Mouse (Mus musculus): ENCODE measurements around the gene Eef1a2.

DNA sequence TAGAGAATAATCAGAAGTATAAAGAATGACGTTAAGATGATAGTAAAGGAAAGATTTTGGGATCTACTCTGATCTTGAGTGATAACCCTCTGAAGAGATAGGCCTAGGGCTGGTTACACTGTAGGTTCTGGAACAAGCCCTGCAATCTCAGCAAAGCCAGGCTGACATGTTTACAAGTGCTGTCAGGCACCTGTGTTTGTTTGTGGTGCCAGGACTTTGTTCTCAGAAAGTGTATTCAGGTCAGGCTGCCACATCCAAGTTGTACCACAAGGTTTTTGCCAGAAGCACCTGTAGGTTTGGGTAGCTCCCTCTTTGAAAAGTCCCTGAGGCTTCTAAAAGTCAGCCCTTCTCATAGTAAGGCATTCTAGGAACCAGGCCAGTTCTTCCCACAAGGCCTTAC lies 32.5 kb upstream of the Eef1a2 start:
- no peak for TF ChIP-seq POLR2A (IDR thresholded peaks at IDR 0.05; ENCODE audit: control insufficient read depth, low read depth, low read length)
- no peak for TF ChIP-seq CTCF (IDR thresholded peaks at IDR 0.05; ENCODE audit: control insufficient read depth, insufficient read depth, insufficient replicate concordance, low read depth, low read length)
